Mouse (Mus musculus) thymus, adult 2 months (tissue): ENCODE results near the gene Rrp9.

Experiments used
- CTCF ChIP-seq: fragments of 200-500 bp; IDR thresholded peaks from 2 replicates; pipeline ENCODE4 v1.5.1; 2012; ENCODE audit warnings: mild to moderate bottlenecking, control low read depth, low read length, moderate library complexity, borderline replicate concordance; ENCODE audit not compliant: control insufficient read depth, poor library complexity, insufficient read depth; ENCODE audit errors: extremely low read depth
- POLR2A ChIP-seq: fragments of 200-500 bp; IDR thresholded peaks from 2 replicates; pipeline ENCODE4 v1.6.1; 2012; ENCODE audit warnings: mild to moderate bottlenecking, low read length, control low read depth, moderate library complexity; ENCODE audit not compliant: control insufficient read depth, poor library complexity, insufficient read depth; ENCODE audit errors: extremely low read depth

DNA sequence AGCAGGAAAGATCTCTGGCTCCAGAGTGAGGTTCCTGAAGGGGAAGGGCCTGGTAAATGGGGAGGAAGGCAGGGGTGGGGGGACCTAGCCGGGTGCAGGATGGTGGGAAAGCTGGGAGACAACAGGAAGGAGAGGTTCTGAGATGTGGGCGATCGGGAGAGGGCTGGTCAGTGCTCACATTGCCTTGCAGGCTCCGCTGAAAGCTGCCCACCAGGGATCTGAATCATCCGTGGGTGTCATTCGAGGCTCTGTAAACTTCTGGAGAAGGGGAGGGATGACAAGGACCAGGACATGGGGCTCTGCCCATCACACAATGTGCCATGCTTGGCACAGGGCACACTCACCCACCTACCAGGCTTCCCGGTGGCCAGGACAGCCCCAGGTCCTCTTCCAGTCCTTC is 42.4 kb upstream of the Rrp9 start:
- no peak for TF ChIP-seq CTCF
- no peak for TF ChIP-seq POLR2A
